In genomic region chr9:95597466-95598178, GRCm38 (mm10) we compare ENCODE assay signal across 10 mouse cellular contexts. TPM values are rescaled to one million over a fixed set of nuclear protein-coding genes. Genes with fewer than 3 reads are reported as not detected.
DNase-seq lines count a peak whose midpoint lies in the region; ATAC-seq and TF ChIP-seq lines count a peak whose summit lies in the region.
"Had no signal": no experiment of that assay in that cellular context is flagged by ENCODE, and none has a peak within 500 bp of the region (broad histone marks: within the 10 kb centered on the region; RNA-seq: fewer than 3 reads in every experiment).

No protein-coding gene starts in this region.

- DNase-seq in kidney, adult 2 months, result no peak
- no peak for DNase-seq in kidney, postnatal 10 days
- DNase-seq in cerebellum, postnatal 25 days, result no peak
- DNase-seq in ovary, adult 18-20 months (ENCODE audit: low spot score), result no peak
- DNase-seq in MN1 (ENCODE audit: low spot score), result no peak

- H3K4me3 ChIP-seq in kidney, adult 2 months (ENCODE audit: insufficient read depth, low read depth, low read length), result no peak overlapping the region
- H3K4me3 ChIP-seq in E14TG2a.4 (replicated peaks; ENCODE audit: low read length), result 0 out of 2 replicates have a peak overlapping the region, but pooled peaks have one; percentile 41
- 0 out of 2 replicates have a peak overlapping the region, but pooled peaks have one; percentile 11 for H3K4me3 ChIP-seq in embryonic facial prominence, embryonic 13.5 days
- H3K4me3 ChIP-seq in limb, embryonic 13.5 days, result peak overlapping the region; percentile 14

- 0 out of 2 replicates have a peak overlapping the region, but pooled peaks have one; percentile 33 for H3K27ac ChIP-seq in kidney, adult 2 months (ENCODE audit: insufficient read depth, low read depth, low read length)
- H3K27ac ChIP-seq in embryonic facial prominence, embryonic 13.5 days, result no peak overlapping the region
- H3K27ac ChIP-seq in limb, embryonic 13.5 days, result no peak overlapping the region

- no peak for TF ChIP-seq CTCF in kidney, adult 2 months (conservative IDR thresholded peaks at IDR 0.05; ENCODE audit: insufficient read depth, insufficient read length, low read depth, low read length)
- no peak for TF ChIP-seq CTCF in E14TG2a.4 (conservative IDR thresholded peaks at IDR 0.05; ENCODE audit: low read length)

- H3K9ac ChIP-seq in embryonic facial prominence, embryonic 13.5 days, result no peak overlapping the region
- no peak overlapping the region for H3K9ac ChIP-seq in limb, embryonic 13.5 days

- no peaks in the 10 kb centered on the region for H3K27me3 ChIP-seq in kidney, adult 2 months (replicated peaks; ENCODE audit: control insufficient read depth, insufficient read depth, low read length)
- H3K27me3 ChIP-seq in E14TG2a.4 (ENCODE audit: insufficient read depth, low read length), result peaks cover 25% of the 10 kb centered on the region
- 0 out of 2 replicates have a peak, but pooled peaks cover 7% of the 10 kb centered on the region for H3K27me3 ChIP-seq in embryonic facial prominence, embryonic 13.5 days
- no peaks in the 10 kb centered on the region for H3K27me3 ChIP-seq in limb, embryonic 13.5 days

- no peak for TF ChIP-seq POLR2A in kidney, adult 2 months (IDR thresholded peaks at IDR 0.05; ENCODE audit: low read depth, low read length)

- no peaks in the 10 kb centered on the region for H3K9me3 ChIP-seq in E14TG2a.4 (ENCODE audit: low read length)
- no peaks in the 10 kb centered on the region for H3K9me3 ChIP-seq in embryonic facial prominence, embryonic 13.5 days
- H3K9me3 ChIP-seq in limb, embryonic 13.5 days, result no peaks in the 10 kb centered on the region
- H3K9me3 ChIP-seq: G1E had no signal

- peak overlapping the region; percentile 50 for H3K4me2 ChIP-seq in embryonic facial prominence, embryonic 13.5 days
- peak overlapping the region; percentile 50 for H3K4me2 ChIP-seq in limb, embryonic 13.5 days (replicated peaks)

- 31% methylated on average over 13 of the region's 13 CpGs for WGBS in kidney, adult 2 months
- 27% methylated on average over 13 of the region's 13 CpGs for WGBS in embryonic facial prominence, embryonic 13.5 days
- WGBS in limb, embryonic 13.5 days, result 40% methylated on average over 13 of the region's 13 CpGs

- peaks cover 11% of the 10 kb centered on the region; the same call in 1 of the 2 replicates for H3K4me1 ChIP-seq in kidney, adult 2 months (ENCODE audit: control insufficient read depth, insufficient read depth, low read length)
- peaks cover 9% of the 10 kb centered on the region for H3K4me1 ChIP-seq in E14TG2a.4 (replicated peaks; ENCODE audit: low read depth, low read length)
- peaks cover 5% of the 10 kb centered on the region for H3K4me1 ChIP-seq in embryonic facial prominence, embryonic 13.5 days
- peaks cover 7% of the 10 kb centered on the region; the same call in 1 of the 2 replicates for H3K4me1 ChIP-seq in limb, embryonic 13.5 days

- no peak for ATAC-seq in embryonic facial prominence, embryonic 13.5 days (ENCODE audit: insufficient number of reproducible peaks, insufficient read depth, low FRiP score, low TSS enrichment, low read depth)
- ATAC-seq in limb, embryonic 13.5 days (ENCODE audit: low FRiP score, low read depth), result no peak
- ATAC-seq: forebrain, embryonic 16.5 days had no signal

- H3K36me3 ChIP-seq in kidney, adult 2 months (ENCODE audit: control insufficient read depth, insufficient read depth, low read length), result no peaks in the 10 kb centered on the region
- no peaks in the 10 kb centered on the region for H3K36me3 ChIP-seq in E14TG2a.4 (ENCODE audit: insufficient read depth, low read length)
- no peaks in the 10 kb centered on the region for H3K36me3 ChIP-seq in embryonic facial prominence, embryonic 13.5 days
- no peaks in the 10 kb centered on the region for H3K36me3 ChIP-seq in limb, embryonic 13.5 days
- H3K36me3 ChIP-seq: G1E had no signal

RNA-seq across cellular contexts. Expression of gene Paqr9, which starts 38.2 kb away (rescaled TPM):
- 33.3 and 48.2 TPM in 2 replicates for polyA plus RNA-seq in kidney, adult 2 months (2012; rRNA removed)
- polyA plus RNA-seq in embryonic facial prominence, embryonic 13.5 days (2015; fragmentation: Nextera tagmentation; extraction: Ambion mirVana), result 0.15 and 0.32 TPM in 2 replicates
- polyA plus RNA-seq in limb, embryonic 13.5 days (2015; fragmentation: Nextera tagmentation; extraction: Ambion mirVana), result 0.10 and 0.24 TPM in 2 replicates
- polyA plus RNA-seq: G1E had no signal

RNA-seq across cellular contexts. Expression of gene Pcolce2, which starts 39.8 kb away (rescaled TPM):
- 0.78 and 0.90 TPM in 2 replicates for polyA plus RNA-seq in kidney, adult 2 months (2012; rRNA removed)
- polyA plus RNA-seq in embryonic facial prominence, embryonic 13.5 days (2015; fragmentation: Nextera tagmentation; extraction: Ambion mirVana), result 8.2 and 10.0 TPM in 2 replicates
- polyA plus RNA-seq in limb, embryonic 13.5 days (2015; fragmentation: Nextera tagmentation; extraction: Ambion mirVana), result 17.0 and 20.3 TPM in 2 replicates
- polyA plus RNA-seq: G1E had no signal

Comparison
In these comparisons a context has a peak if more than half of its experiments do, and no peak if none do; other contexts are left out.
1. RNA of gene Paqr9, which starts 38.2 kb away (polyA plus RNA-seq): 33.3 to 48.2 TPM in kidney, adult 2 months; 0.15 to 0.32 TPM in embryonic facial prominence, embryonic 13.5 days and 0.10 to 0.24 TPM in limb, embryonic 13.5 days; every median in the first group is over 10 times any median in the second.